Mouse (Mus musculus) heart, embryonic 11.5 days (tissue): ENCODE results near the gene Aak1. TPM values are rescaled to one million over a fixed set of nuclear protein-coding genes. Genes with fewer than 3 reads are reported as not detected.

Source experiments
- ATAC-seq: fragments of 200-750 bp; cut with Nextera tagmentation; replicated peaks from 2 replicates; pipeline ENCODE4 v1.8.0; 2017; ENCODE audit warnings: moderate library complexity; ENCODE audit not compliant: insufficient number of reproducible peaks, low FRiP score, low TSS enrichment
- H3K27ac ChIP-seq: fragments of 300-500 bp; sonication (generic); 2 replicates; pipeline ENCODE4 v1.5.1; 2014; ENCODE audit warnings: mild to moderate bottlenecking, low read depth, low read length
- H3K27me3 ChIP-seq: fragments of 300-500 bp; sonication (generic); 2 replicates; pipeline ENCODE4 v1.6.1; 2014; ENCODE audit warnings: mild to moderate bottlenecking, low read length, mixed read lengths; ENCODE audit not compliant: control insufficient read depth, insufficient read depth
- H3K36me3 ChIP-seq: fragments of 300-500 bp; sonication (generic); 2 replicates; pipeline ENCODE4 v1.6.1; 2014; ENCODE audit warnings: mild to moderate bottlenecking, low read length, moderate library complexity, mixed read lengths; ENCODE audit not compliant: control insufficient read depth, insufficient read depth
- H3K4me1 ChIP-seq: fragments of 300-500 bp; sonication (generic); 2 replicates; pipeline ENCODE4 v1.6.1; 2014; ENCODE audit warnings: low read length; ENCODE audit not compliant: control insufficient read depth, insufficient read depth
- H3K4me2 ChIP-seq: fragments of 300-500 bp; sonication (generic); 2 replicates; pipeline ENCODE4 v1.6.1; 2014; ENCODE audit warnings: mild to moderate bottlenecking, moderate library complexity
- H3K4me3 ChIP-seq: fragments of 300-500 bp; sonication (generic); 2 replicates; pipeline ENCODE4 v1.5.1; 2014; ENCODE audit warnings: low read depth, low read length
- H3K9ac ChIP-seq: fragments of 300-500 bp; sonication (generic); 2 replicates; pipeline ENCODE4 v1.6.1; 2014; ENCODE audit warnings: mild to moderate bottlenecking, low read depth, low read length, moderate library complexity
- H3K9me3 ChIP-seq: fragments of 300-500 bp; sonication (generic); replicated peaks from 2 replicates; pipeline ENCODE4 v1.6.1; 2016; ENCODE audit warnings: low read length; ENCODE audit not compliant: control insufficient read depth
- WGBS: fragments of 180-500 bp; shearing (Covaris S2); extraction: QIAGEN DNeasy Blood & Tissue Kit; methylation state at CpG from one replicate; pipeline ENCODE4 v1.1.7; 2014; ENCODE audit not compliant: insufficient replicate concordance; 5-methylcytosine and 5-hydroxymethylcytosine counted together
- polyA plus RNA-seq: library from polyadenylated mRNA; unstranded; fragments of >200 nt; fragmentation: Nextera tagmentation; extraction: Ambion mirVana; gene quantifications from 2 replicates; pipeline ENCODE4 v1.2.1, GENCODE M21; 2014

Gene Aak1
- polyA plus RNA-seq, 1 experiment from 2014 or later, result 24.3 TPM

GRCm38 (mm10) chr6:86934541-86934940 is 85.2 kb downstream of the Aak1 start:
- no peak overlapping the region for H3K4me3 ChIP-seq
- H3K27ac ChIP-seq, result no peak overlapping the region
- 83% methylated on average over 5 of the region's 5 CpGs for WGBS
- ATAC-seq, result no peak
- peaks cover 19% of the 10 kb centered on the region for H3K36me3 ChIP-seq
- no peak overlapping the region for H3K9ac ChIP-seq
- no peak overlapping the region for H3K4me2 ChIP-seq
- H3K27me3 ChIP-seq, result no peaks in the 10 kb centered on the region
- no peaks in the 10 kb centered on the region for H3K4me1 ChIP-seq
- H3K9me3 ChIP-seq, result peaks cover 3% of the 10 kb centered on the region; the same call in 1 of the 2 replicates

- H3K36me3 ChIP-seq, result peaks cover 19% of the 10 kb centered on the region
Measured at GRCm38 (mm10) chr6:86939797-86940196, 90.5 kb downstream of the Aak1 start.

GRCm38 (mm10) chr6:86940966-86941365 is 91.6 kb downstream of the Aak1 start:
- Histone ChIP-seq H3K9me3 (peaks cover under 1% of the 10 kb centered on the region; the same call in 1 of the 2 replicates), H3K27ac (no peak overlapping the region), H3K4me2 (no peak overlapping the region), H3K4me1 (no peaks in the 10 kb centered on the region), H3K36me3 (peaks cover 13% of the 10 kb centered on the region), H3K27me3 (no peaks in the 10 kb centered on the region), H3K4me3 (no peak overlapping the region), H3K9ac (no peak overlapping the region)
- no peak for ATAC-seq
- 94% methylated on average over 9 of the region's 9 CpGs for WGBS

More at GRCm38 (mm10) chr6:86939797-86940196, 90.5 kb downstream of the Aak1 start:
- Histone ChIP-seq H3K27me3 (no peaks in the 10 kb centered on the region), H3K4me1 (no peaks in the 10 kb centered on the region), H3K27ac (no peak overlapping the region), H3K4me3 (no peak overlapping the region), H3K4me2 (no peak overlapping the region), H3K9ac (no peak overlapping the region), H3K9me3 (peaks cover 3% of the 10 kb centered on the region; the same call in 1 of the 2 replicates)
- WGBS, result 54% methylated on average over 7 of the region's 7 CpGs
- ATAC-seq, result no peak

GRCm38 (mm10) chr6:86947100-86947499 is 97.8 kb downstream of the Aak1 start:
- Histone ChIP-seq H3K9me3 (no peaks in the 10 kb centered on the region), H3K9ac (no peak overlapping the region), H3K27me3 (no peaks in the 10 kb centered on the region), H3K4me2 (no peak overlapping the region), H3K4me3 (no peak overlapping the region), H3K4me1 (no peaks in the 10 kb centered on the region), H3K27ac (no peak overlapping the region), H3K36me3 (peaks cover 3% of the 10 kb centered on the region; the same call in 1 of the 2 replicates)
- 83% methylated on average over 8 of the region's 8 CpGs for WGBS
- ATAC-seq, result no peak

- WGBS, result 82% methylated on average over 2 of the region's 2 CpGs
- no peaks in the 10 kb centered on the region for H3K27me3 ChIP-seq
- H3K9ac ChIP-seq, result no peak overlapping the region
- H3K4me3 ChIP-seq, result no peak overlapping the region
- no peaks in the 10 kb centered on the region for H3K4me1 ChIP-seq
- H3K9me3 ChIP-seq, result no peaks in the 10 kb centered on the region
- no peak overlapping the region for H3K4me2 ChIP-seq
- H3K36me3 ChIP-seq, result peaks cover 8% of the 10 kb centered on the region; the same call in 1 of the 2 replicates
- no peak overlapping the region for H3K27ac ChIP-seq
- ATAC-seq, result no peak
Measured at GRCm38 (mm10) chr6:86948746-86949145, 99.4 kb downstream of the Aak1 start.

- H3K27ac ChIP-seq, result no peak overlapping the region
- H3K4me2 ChIP-seq, result no peak overlapping the region
- no peaks in the 10 kb centered on the region for H3K27me3 ChIP-seq
- peaks cover 11% of the 10 kb centered on the region for H3K36me3 ChIP-seq
- H3K9me3 ChIP-seq, result no peaks in the 10 kb centered on the region
- no peak for ATAC-seq
- H3K4me3 ChIP-seq, result no peak overlapping the region
- no peaks in the 10 kb centered on the region for H3K4me1 ChIP-seq
- WGBS, result 61% methylated on average over 1 of the region's 1 CpGs
- H3K9ac ChIP-seq, result no peak overlapping the region
Measured at GRCm38 (mm10) chr6:86950141-86950540, 100.8 kb downstream of the Aak1 start.

- 91% methylated on average over 1 of the region's 1 CpGs for WGBS
- no peak for ATAC-seq
Measured at GRCm38 (mm10) chr6:86950733-86951255, 101.5 kb downstream of the Aak1 start.

GRCm38 (mm10) chr6:86955741-86956140 is 106.4 kb downstream of the Aak1 start:
- H3K4me3 ChIP-seq, result no peak overlapping the region
- no peak for ATAC-seq
- no peaks in the 10 kb centered on the region for H3K27me3 ChIP-seq
- no peaks in the 10 kb centered on the region for H3K4me1 ChIP-seq
- H3K27ac ChIP-seq, result no peak overlapping the region
- H3K4me2 ChIP-seq, result no peak overlapping the region
- no peak overlapping the region for H3K9ac ChIP-seq
- H3K9me3 ChIP-seq, result no peaks in the 10 kb centered on the region
- H3K36me3 ChIP-seq, result peaks cover 15% of the 10 kb centered on the region
- 71% methylated on average over 3 of the region's 3 CpGs for WGBS

More at GRCm38 (mm10) chr6:86950733-86951255, 101.5 kb downstream of the Aak1 start:
- Histone ChIP-seq H3K4me1 (no peaks in the 10 kb centered on the region), H3K4me3 (no peak overlapping the region), H3K36me3 (peaks cover 13% of the 10 kb centered on the region), H3K27me3 (no peaks in the 10 kb centered on the region), H3K27ac (no peak overlapping the region), H3K9me3 (no peaks in the 10 kb centered on the region), H3K4me2 (no peak overlapping the region), H3K9ac (no peak overlapping the region)

- H3K27me3 ChIP-seq, result no peaks in the 10 kb centered on the region
- no peaks in the 10 kb centered on the region for H3K4me1 ChIP-seq
- no peak overlapping the region for H3K4me3 ChIP-seq
- H3K9ac ChIP-seq, result no peak overlapping the region
- H3K4me2 ChIP-seq, result no peak overlapping the region
- no peak overlapping the region for H3K27ac ChIP-seq
- H3K36me3 ChIP-seq, result peaks cover 18% of the 10 kb centered on the region
- H3K9me3 ChIP-seq, result no peaks in the 10 kb centered on the region
- no peak for ATAC-seq
Measured at GRCm38 (mm10) chr6:86956206-86956605, 106.9 kb downstream of the Aak1 start.
